Mouse (Mus musculus) megakaryocyte, embryonic 14.5 days (primary cell): ENCODE data around the gene Npl.

Source experiments
- FLI1 ChIP-seq: IDR thresholded peaks from 2 replicates; pipeline ENCODE4 v1.6.1; 2012; ENCODE audit warnings: low read length, inconsistent platforms, mixed read lengths
- GATA1 ChIP-seq: IDR thresholded peaks from 3 replicates; pipeline ENCODE4 v1.6.1; 2012; ENCODE audit warnings: mixed read lengths, low read length, inconsistent platforms, borderline replicate concordance

DNA sequence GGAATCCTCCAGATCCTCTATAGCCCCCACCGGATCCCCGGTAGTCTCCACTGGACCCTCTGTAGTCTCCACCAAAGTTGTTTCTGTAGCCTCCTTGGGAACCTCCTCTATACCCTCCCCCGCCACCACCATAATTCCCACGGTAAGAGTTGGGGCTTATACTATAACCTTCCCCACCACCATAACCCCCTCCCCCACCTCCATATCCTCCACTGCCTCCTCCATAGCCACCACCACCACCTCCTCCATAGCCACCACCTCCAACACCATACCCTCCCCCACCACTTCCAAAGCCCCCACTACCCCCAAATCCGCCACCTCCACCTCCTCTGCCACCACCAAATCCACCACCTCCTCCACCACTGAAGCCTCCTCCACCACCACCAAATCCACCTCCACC lies 93.7 kb downstream of the Npl start:
- TF ChIP-seq GATA1 (no peak), FLI1 (no peak)
